ENCODE assay signal across 23 mouse cellular contexts in the genomic region with DNA sequence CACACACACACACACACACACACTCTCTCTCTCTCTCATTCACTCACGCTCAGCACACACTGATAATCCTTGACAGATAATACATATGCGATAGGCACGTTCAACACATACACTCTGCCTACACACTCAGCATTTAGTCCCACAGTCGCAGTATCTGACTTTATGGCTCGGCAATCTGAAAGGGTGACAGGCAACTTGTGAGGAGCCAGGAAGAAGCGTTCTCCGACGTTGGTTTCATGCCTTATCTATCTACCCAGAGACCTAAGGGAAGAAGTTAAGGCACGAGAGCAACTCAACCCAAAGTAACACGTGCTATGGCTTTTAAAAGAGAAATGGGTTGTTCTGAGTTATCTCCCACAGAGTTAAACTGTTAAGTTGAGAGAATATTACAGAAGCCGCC. TPM values are rescaled to one million over a fixed set of nuclear protein-coding genes. Genes with fewer than 3 reads are reported as not detected.
A peak's percentile ranks its signal among the peaks of the same experiment; 100 is the strongest.
DNase-seq lines count a peak whose midpoint lies in the region; ATAC-seq and TF ChIP-seq lines count a peak whose summit lies in the region.
"Had no signal": no experiment of that assay in that cellular context is flagged by ENCODE, and none has a peak within 500 bp of the region (broad histone marks: within the 10 kb centered on the region; RNA-seq: fewer than 3 reads in every experiment).

No protein-coding gene starts in this region.

- H3K4me3 ChIP-seq in kidney, postnatal 0 days (replicated peaks; ENCODE audit: low read depth, low read length) = no peak overlapping the region
- H3K4me3 ChIP-seq in kidney, adult 2 months (ENCODE audit: insufficient read depth, low read depth, low read length) = no peak overlapping the region
- no peak overlapping the region for H3K4me3 ChIP-seq in cortical plate, adult 2 months (ENCODE audit: insufficient read depth, low read length)
- peak overlapping the region; percentile 7; the same call in 1 of the 2 replicates for H3K4me3 ChIP-seq in liver, embryonic 13.5 days (replicated peaks)
- H3K4me3 ChIP-seq in stomach, embryonic 15.5 days (replicated peaks) = no peak overlapping the region
- H3K4me3 ChIP-seq in midbrain, embryonic 10.5 days = no peak overlapping the region
- H3K4me3 ChIP-seq: embryonic facial prominence, embryonic 10.5 days; forebrain, embryonic 15.5 days; heart, embryonic 15.5 days; neural tube, embryonic 13.5 days had no signal

- no peak overlapping the region for H3K9ac ChIP-seq in kidney, postnatal 0 days (ENCODE audit: low read depth, low read length)
- no peak overlapping the region; the same call in 1 of the 2 replicates for H3K9ac ChIP-seq in liver, embryonic 13.5 days
- H3K9ac ChIP-seq in stomach, embryonic 15.5 days = no peak overlapping the region
- H3K9ac ChIP-seq: forebrain, embryonic 15.5 days; heart, embryonic 15.5 days; neural tube, embryonic 13.5 days had no signal

- H3K36me3 ChIP-seq in kidney, postnatal 0 days (ENCODE audit: insufficient read depth, low read length) = no peaks in the 10 kb centered on the region
- no peaks in the 10 kb centered on the region for H3K36me3 ChIP-seq in kidney, adult 2 months (ENCODE audit: control insufficient read depth, insufficient read depth, low read length)
- H3K36me3 ChIP-seq in liver, embryonic 13.5 days = no peaks in the 10 kb centered on the region
- H3K36me3 ChIP-seq in stomach, embryonic 15.5 days = no peaks in the 10 kb centered on the region
- no peaks in the 10 kb centered on the region for H3K36me3 ChIP-seq in midbrain, embryonic 10.5 days
- H3K36me3 ChIP-seq: embryonic facial prominence, embryonic 10.5 days; forebrain, embryonic 15.5 days; heart, embryonic 15.5 days; neural tube, embryonic 13.5 days had no signal

- no peak for DNase-seq in kidney, postnatal 0 days (ENCODE audit: low spot score)
- no peak for DNase-seq in kidney, adult 2 months
- peak; percentile 53 for DNase-seq in liver, embryonic 13.5 days
- DNase-seq in cerebellum, postnatal 36 days = no peak
- no peak for DNase-seq in left cerebral cortex, postnatal 10 days (ENCODE audit: extremely low spot score in 1 of 2, low spot score in 2 of 2)
- no peak for DNase-seq in midbrain, embryonic 10.5 days (ENCODE audit: low spot score)
- DNase-seq: cerebellum, postnatal 10 days; left cerebral cortex, postnatal 4 days; lung, adult 18-20 months; thymus, adult 18-20 months had no signal

- peak overlapping the region; percentile 11; the same call in 1 of the 2 replicates for H3K27ac ChIP-seq in kidney, postnatal 0 days
- H3K27ac ChIP-seq in kidney, adult 2 months (ENCODE audit: insufficient read depth, low read depth, low read length) = no peak overlapping the region
- H3K27ac ChIP-seq in cortical plate, adult 2 months (ENCODE audit: insufficient read depth, low read length) = peak overlapping the region; percentile 59; the same call in 1 of the 2 replicates
- H3K27ac ChIP-seq in liver, embryonic 13.5 days = peak overlapping the region; percentile 1; the same call in 1 of the 2 replicates
- no peak overlapping the region for H3K27ac ChIP-seq in stomach, embryonic 15.5 days
- H3K27ac ChIP-seq in midbrain, embryonic 10.5 days (replicated peaks) = no peak overlapping the region
- H3K27ac ChIP-seq: embryonic facial prominence, embryonic 10.5 days; forebrain, embryonic 15.5 days; heart, embryonic 15.5 days; neural tube, embryonic 13.5 days had no signal

- no peak for TF ChIP-seq CTCF in kidney, postnatal 0 days (IDR thresholded peaks at IDR 0.05; ENCODE audit: low read depth)
- no peak for TF ChIP-seq CTCF in kidney, adult 2 months (conservative IDR thresholded peaks at IDR 0.05; ENCODE audit: insufficient read depth, insufficient read length, low read depth, low read length)
- TF ChIP-seq CTCF in cortical plate, adult 2 months (IDR thresholded peaks at IDR 0.05; ENCODE audit: extremely low read depth, insufficient read depth, low read length) = no peak

- H3K9me3 ChIP-seq in kidney, postnatal 0 days (replicated peaks; ENCODE audit: low read length) = no peaks in the 10 kb centered on the region
- no peaks in the 10 kb centered on the region for H3K9me3 ChIP-seq in liver, embryonic 13.5 days (replicated peaks)
- H3K9me3 ChIP-seq in stomach, embryonic 15.5 days = no peaks in the 10 kb centered on the region
- H3K9me3 ChIP-seq in midbrain, embryonic 10.5 days (replicated peaks) = no peaks in the 10 kb centered on the region
- H3K9me3 ChIP-seq: embryonic facial prominence, embryonic 10.5 days; forebrain, embryonic 15.5 days; heart, embryonic 15.5 days; neural tube, embryonic 13.5 days had no signal

- no peak for TF ChIP-seq POLR2A in kidney, adult 2 months (IDR thresholded peaks at IDR 0.05; ENCODE audit: low read depth, low read length)
- no peak for TF ChIP-seq POLR2A in cortical plate, adult 2 months (IDR thresholded peaks at IDR 0.05; ENCODE audit: extremely low read depth, insufficient read depth, low read length)

- peaks cover 21% of the 10 kb centered on the region for H3K4me1 ChIP-seq in kidney, postnatal 0 days (replicated peaks; ENCODE audit: insufficient read depth, low read length)
- no peaks in the 10 kb centered on the region for H3K4me1 ChIP-seq in kidney, adult 2 months (ENCODE audit: control insufficient read depth, insufficient read depth, low read length)
- H3K4me1 ChIP-seq in cortical plate, adult 2 months (ENCODE audit: control insufficient read depth, insufficient read depth, low read length) = peaks cover 4% of the 10 kb centered on the region
- peaks cover 22% of the 10 kb centered on the region for H3K4me1 ChIP-seq in liver, embryonic 13.5 days (replicated peaks)
- 0 out of 2 replicates have a peak, but pooled peaks cover 7% of the 10 kb centered on the region for H3K4me1 ChIP-seq in stomach, embryonic 15.5 days
- peaks cover 30% of the 10 kb centered on the region for H3K4me1 ChIP-seq in midbrain, embryonic 10.5 days

- ATAC-seq in kidney, postnatal 0 days (replicated peaks; ENCODE audit: low FRiP score, low read depth) = no peak
- ATAC-seq in liver, embryonic 13.5 days (ENCODE audit: low read depth) = peak; percentile 82
- ATAC-seq in stomach, embryonic 15.5 days (ENCODE audit: insufficient read depth, low FRiP score, low read depth) = peak; percentile 57; the same call in 1 of the 2 replicates
- ATAC-seq: forebrain, embryonic 15.5 days had no signal

- 77% methylated on average over 11 of the region's 11 CpGs for WGBS in kidney, postnatal 0 days
- 86% methylated on average over 11 of the region's 11 CpGs for WGBS in kidney, adult 2 months
- WGBS in liver, embryonic 13.5 days (ENCODE audit: insufficient replicate concordance) = 15% methylated on average over 11 of the region's 11 CpGs
- WGBS in stomach, embryonic 15.5 days = 66% methylated on average over 11 of the region's 11 CpGs
- 90% methylated on average over 11 of the region's 11 CpGs for WGBS in midbrain, embryonic 10.5 days

- no peak overlapping the region for H3K4me2 ChIP-seq in kidney, postnatal 0 days (ENCODE audit: low read length)
- peak overlapping the region; percentile 25 for H3K4me2 ChIP-seq in liver, embryonic 13.5 days
- no peak overlapping the region for H3K4me2 ChIP-seq in stomach, embryonic 15.5 days
- H3K4me2 ChIP-seq: forebrain, embryonic 15.5 days; heart, embryonic 15.5 days; midbrain, embryonic 11.5 days; neural tube, embryonic 13.5 days had no signal

- H3K27me3 ChIP-seq in kidney, postnatal 0 days (ENCODE audit: insufficient read depth, low read length) = no peaks in the 10 kb centered on the region
- no peaks in the 10 kb centered on the region for H3K27me3 ChIP-seq in kidney, adult 2 months (replicated peaks; ENCODE audit: control insufficient read depth, insufficient read depth, low read length)
- no peaks in the 10 kb centered on the region for H3K27me3 ChIP-seq in liver, embryonic 13.5 days
- H3K27me3 ChIP-seq in stomach, embryonic 15.5 days (replicated peaks) = no peaks in the 10 kb centered on the region
- no peaks in the 10 kb centered on the region for H3K27me3 ChIP-seq in midbrain, embryonic 10.5 days (ENCODE audit: low read depth, poor library complexity, severe bottlenecking)
- H3K27me3 ChIP-seq: forebrain, embryonic 15.5 days; heart, embryonic 15.5 days; neural tube, embryonic 13.5 days had no signal

- intact Hi-C loops in left cerebral cortex, postnatal 10 days (cut with DNase I) = loop anchor here (5.0 kb wide), 2 partner anchors 113 to 163 kb away; partner anchors contain the start of gene Dusp5

RNA-seq across cellular contexts. Expression of gene Smndc1, which starts 24.3 kb away (rescaled TPM):
- polyA plus RNA-seq in kidney, postnatal 0 days (2015; fragmentation: Nextera tagmentation; extraction: Ambion mirVana) = 47.2 and 47.6 TPM in 2 replicates
- 3.4 and 5.9 TPM in 2 replicates for polyA plus RNA-seq in kidney, adult 2 months (2012; rRNA removed)
- polyA plus RNA-seq in cortical plate, adult 2 months (2012; rRNA removed) = 19.9 TPM in 2 replicates
- 28.0 and 31.0 TPM in 2 replicates for polyA plus RNA-seq in liver, embryonic 13.5 days (2015; fragmentation: Nextera tagmentation; extraction: Ambion mirVana)
- polyA plus RNA-seq in stomach, embryonic 15.5 days (2015; fragmentation: Nextera tagmentation; extraction: Ambion mirVana) = 38.2 TPM in 2 replicates
- 10 to 100 TPM; 32.3 to 38.3 TPM for total RNA-seq in left cerebral cortex, postnatal 10 days (2021)
- 44.4 and 45.0 TPM in 2 replicates for polyA plus RNA-seq in midbrain, embryonic 10.5 days (2016; fragmentation: Nextera tagmentation; extraction: Ambion mirVana)

RNA-seq across cellular contexts. Expression of gene Gm10197, which starts 43.1 kb away (rescaled TPM):
- not detected in 2 replicates for polyA plus RNA-seq in kidney, postnatal 0 days (2015; fragmentation: Nextera tagmentation; extraction: Ambion mirVana)
- not detected in 2 replicates for polyA plus RNA-seq in kidney, adult 2 months (2012; rRNA removed)
- polyA plus RNA-seq in cortical plate, adult 2 months (2012; rRNA removed) = not detected in 2 replicates
- polyA plus RNA-seq in liver, embryonic 13.5 days (2015; fragmentation: Nextera tagmentation; extraction: Ambion mirVana) = not detected in 2 replicates
- polyA plus RNA-seq in stomach, embryonic 15.5 days (2015; fragmentation: Nextera tagmentation; extraction: Ambion mirVana) = 2.5 TPM in 1 of 2 replicates, not detected in the other
- not detected for total RNA-seq in left cerebral cortex, postnatal 10 days (2021)
- polyA plus RNA-seq in midbrain, embryonic 10.5 days (2016; fragmentation: Nextera tagmentation; extraction: Ambion mirVana) = 2.1 and 4.3 TPM in 2 replicates
- total RNA-seq: adrenal gland, adult 18-20 months; gastrocnemius, postnatal 4 days; layer of hippocampus, postnatal 14 days; left cerebral cortex, postnatal 4 days; monocyte, adult 5-6 weeks had no signal
- polyA plus RNA-seq: erythroblast, embryonic 14.5 days; forebrain, embryonic 15.5 days; heart, embryonic 15.5 days; hindbrain, embryonic 11.5 days; midbrain, embryonic 11.5 days; neural tube, embryonic 13.5 days had no signal

Comparison
In these comparisons a context has a peak if more than half of its experiments do, and no peak if none do; other contexts are left out.
1. H3K27ac ChIP-seq: peak in kidney, postnatal 0 days (single experiment), cortical plate, adult 2 months (single experiment) and liver, embryonic 13.5 days (single experiment); none in kidney, adult 2 months (single experiment), stomach, embryonic 15.5 days (single experiment) and midbrain, embryonic 10.5 days (single experiment).